Comparison of ENCODE assay signal across 11 mouse cellular contexts in the genomic region with DNA sequence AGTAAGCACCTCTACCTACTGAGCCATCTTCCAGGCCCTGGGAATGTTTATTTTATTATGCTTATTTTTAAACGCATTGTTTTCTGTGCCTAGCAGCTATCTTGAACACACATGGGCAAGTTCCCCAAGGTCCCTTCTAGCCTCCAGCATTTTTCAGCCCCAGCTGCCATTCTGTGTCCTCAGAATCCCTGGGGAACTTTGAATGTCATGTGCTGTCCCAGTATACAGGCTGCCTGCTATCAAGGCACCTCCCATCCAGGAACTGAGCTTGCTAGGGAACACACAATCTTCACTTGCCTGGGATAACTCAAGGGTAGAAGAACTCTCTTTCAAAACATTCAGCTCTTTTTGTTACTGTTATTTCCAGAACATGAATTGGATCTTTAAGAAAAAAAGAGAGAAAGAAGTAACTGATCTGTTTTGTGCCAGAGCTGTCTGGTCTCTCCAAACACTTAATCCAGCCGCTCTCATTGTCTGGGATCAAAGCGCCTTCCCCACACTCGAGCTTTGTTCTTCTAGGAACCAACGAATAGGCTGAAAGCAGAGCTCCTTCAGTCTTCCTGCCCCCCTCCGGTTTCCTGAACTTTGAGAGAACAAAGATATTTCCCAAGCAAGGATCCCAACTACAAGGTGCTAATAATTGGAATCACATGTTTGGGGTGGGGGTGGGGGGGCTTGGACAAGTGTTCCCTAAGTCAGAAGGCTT.
DNase-seq lines count a peak whose midpoint lies in the region; ATAC-seq lines count a peak whose summit lies in the region.
"Had no signal": no experiment of that assay in that cellular context is flagged by ENCODE, and none has a peak within 500 bp of the region (broad histone marks: within the 10 kb centered on the region; RNA-seq: fewer than 3 reads in every experiment).

No protein-coding gene starts in this region.

- H3K9me3 ChIP-seq in hindbrain, embryonic 10.5 days = no peaks in the 10 kb centered on the region
- no peaks in the 10 kb centered on the region for H3K9me3 ChIP-seq in hindbrain, embryonic 14.5 days (ENCODE audit: control insufficient read depth, low read length)
- no peaks in the 10 kb centered on the region for H3K9me3 ChIP-seq in neural tube, embryonic 11.5 days (ENCODE audit: control insufficient read depth, low read length)
- H3K9me3 ChIP-seq in limb, embryonic 11.5 days (ENCODE audit: control insufficient read depth, low read length) = no peaks in the 10 kb centered on the region

- peaks cover 14% of the 10 kb centered on the region for H3K4me1 ChIP-seq in hindbrain, embryonic 10.5 days (replicated peaks)
- H3K4me1 ChIP-seq in hindbrain, embryonic 14.5 days (replicated peaks; ENCODE audit: control insufficient read depth, insufficient read depth, low read length) = no peaks in the 10 kb centered on the region
- H3K4me1 ChIP-seq in neural tube, embryonic 11.5 days (ENCODE audit: control insufficient read depth, insufficient read depth, low read length) = no peaks in the 10 kb centered on the region
- H3K4me1 ChIP-seq in limb, embryonic 11.5 days (ENCODE audit: control insufficient read depth, insufficient read depth, low read length) = peaks cover 6% of the 10 kb centered on the region; the same call in 1 of the 2 replicates

- no peak overlapping the region for H3K9ac ChIP-seq in hindbrain, embryonic 14.5 days
- H3K9ac ChIP-seq in neural tube, embryonic 11.5 days (ENCODE audit: low read length) = no peak overlapping the region
- no peak overlapping the region for H3K9ac ChIP-seq in limb, embryonic 11.5 days (ENCODE audit: low read length)
- H3K9ac ChIP-seq: liver, embryonic 14.5 days had no signal

- H3K4me3 ChIP-seq in hindbrain, embryonic 10.5 days = no peak overlapping the region
- H3K4me3 ChIP-seq in hindbrain, embryonic 14.5 days (replicated peaks; ENCODE audit: low read length) = no peak overlapping the region
- H3K4me3 ChIP-seq in neural tube, embryonic 11.5 days (ENCODE audit: low read depth, low read length) = no peak overlapping the region
- no peak overlapping the region for H3K4me3 ChIP-seq in limb, embryonic 11.5 days (ENCODE audit: low read depth, low read length)
- H3K4me3 ChIP-seq: myocyte had no signal

- no peak overlapping the region for H3K4me2 ChIP-seq in hindbrain, embryonic 14.5 days (replicated peaks)
- H3K4me2 ChIP-seq in neural tube, embryonic 11.5 days (ENCODE audit: low read depth) = no peak overlapping the region
- H3K4me2 ChIP-seq in limb, embryonic 11.5 days (ENCODE audit: low read depth, severe bottlenecking) = no peak overlapping the region
- H3K4me2 ChIP-seq: heart, embryonic 11.5 days had no signal

- no peak for ATAC-seq in hindbrain, embryonic 14.5 days (ENCODE audit: low FRiP score)
- ATAC-seq in neural tube, embryonic 11.5 days (ENCODE audit: insufficient read depth, low FRiP score, low TSS enrichment) = peak; percentile 48; the same call in 1 of the 2 replicates
- no peak for ATAC-seq in limb, embryonic 11.5 days (ENCODE audit: insufficient number of reproducible peaks, low FRiP score, low TSS enrichment, low read depth)

- peak; percentile 29 for DNase-seq in hindbrain, embryonic 10.5 days (ENCODE audit: low spot score)
- no peak for DNase-seq in hindbrain, embryonic 14.5 days (ENCODE audit: low spot score)
- peak; percentile 45 for DNase-seq in neural tube, embryonic 11.5 days (ENCODE audit: low spot score)
- no peak for DNase-seq in neural tube, embryonic 10.5 days (ENCODE audit: extremely low spot score, low spot score)
- DNase-seq in limb, embryonic 11.5 days (ENCODE audit: low spot score) = peak; percentile 34
- peak; percentile 68 for DNase-seq in retina, postnatal 1 day
- DNase-seq in testis, postnatal 10 days (ENCODE audit: low spot score) = no peak
- DNase-seq in urinary bladder, adult 2 months (ENCODE audit: low spot score) = no peak

- H3K27ac ChIP-seq in hindbrain, embryonic 10.5 days = peak overlapping the region; percentile 68
- no peak overlapping the region for H3K27ac ChIP-seq in hindbrain, embryonic 14.5 days
- no peak overlapping the region for H3K27ac ChIP-seq in neural tube, embryonic 11.5 days (ENCODE audit: low read depth, low read length)
- H3K27ac ChIP-seq in limb, embryonic 11.5 days (replicated peaks; ENCODE audit: low read depth, low read length) = no peak overlapping the region
- H3K27ac ChIP-seq: liver, embryonic 14.5 days had no signal

- H3K27me3 ChIP-seq in hindbrain, embryonic 10.5 days (ENCODE audit: insufficient read depth, poor library complexity, severe bottlenecking) = no peaks in the 10 kb centered on the region
- H3K27me3 ChIP-seq in hindbrain, embryonic 14.5 days (ENCODE audit: control insufficient read depth, insufficient read depth, low read length) = no peaks in the 10 kb centered on the region
- H3K27me3 ChIP-seq in neural tube, embryonic 11.5 days (ENCODE audit: control insufficient read depth, insufficient read depth, low read length) = no peaks in the 10 kb centered on the region
- H3K27me3 ChIP-seq in limb, embryonic 11.5 days (ENCODE audit: control insufficient read depth, insufficient read depth, low read length) = no peaks in the 10 kb centered on the region

- 9% methylated on average over 6 of the region's 6 CpGs for WGBS in hindbrain, embryonic 10.5 days
- 7% methylated on average over 6 of the region's 6 CpGs for WGBS in hindbrain, embryonic 14.5 days
- WGBS in neural tube, embryonic 11.5 days = 18% methylated on average over 6 of the region's 6 CpGs
- 15% methylated on average over 6 of the region's 6 CpGs for WGBS in limb, embryonic 11.5 days

- H3K36me3 ChIP-seq in hindbrain, embryonic 10.5 days = no peaks in the 10 kb centered on the region
- H3K36me3 ChIP-seq in hindbrain, embryonic 14.5 days (replicated peaks; ENCODE audit: control insufficient read depth, insufficient read depth) = no peaks in the 10 kb centered on the region
- H3K36me3 ChIP-seq in neural tube, embryonic 11.5 days (ENCODE audit: control insufficient read depth, insufficient read depth, low read length) = no peaks in the 10 kb centered on the region
- no peaks in the 10 kb centered on the region for H3K36me3 ChIP-seq in limb, embryonic 11.5 days (ENCODE audit: control insufficient read depth, insufficient read depth, low read length)

Comparison
In these comparisons a context has a peak if more than half of its experiments do, and no peak if none do; other contexts are left out.
1. DNase-seq: peak in hindbrain, embryonic 10.5 days (single experiment), neural tube, embryonic 11.5 days (single experiment), limb, embryonic 11.5 days (single experiment) and retina, postnatal 1 day (single experiment); none in hindbrain, embryonic 14.5 days (single experiment), neural tube, embryonic 10.5 days (single experiment), testis, postnatal 10 days (single experiment) and urinary bladder, adult 2 months (single experiment).